Mouse (Mus musculus) liver, adult 2 months (tissue): Measurements from ENCODE around the gene Lmbrd1.

Source experiments
- CTCF ChIP-seq: fragments of 200-500 bp; IDR thresholded peaks from 2 replicates; pipeline ENCODE4 v1.5.1; 2011; ENCODE audit warnings: low read depth, low read length, control low read depth
- POLR2A ChIP-seq: fragments of 200-500 bp; IDR thresholded peaks from 2 replicates; pipeline ENCODE4 v1.6.1; 2011; ENCODE audit warnings: low read length, control low read depth; ENCODE audit not compliant: insufficient read depth; ENCODE audit errors: extremely low read depth

- TF ChIP-seq POLR2A (no peak), CTCF (no peak)
These were observed 19.2 kb downstream of the Lmbrd1 start for GRCm38 (mm10) chr1:24697677-24698076.
